Mouse (Mus musculus) heart, embryonic 16.5 days (tissue): ENCODE results near the gene Tbxa2r. TPM values are rescaled to one million over a fixed set of nuclear protein-coding genes. Genes with fewer than 3 reads are reported as not detected.

Experiments used
- ATAC-seq: fragments of 200-750 bp; cut with Nextera tagmentation; replicated peaks from 2 replicates; pipeline ENCODE4 v1.8.0; 2017; ENCODE audit warnings: moderate number of reproducible peaks; ENCODE audit not compliant: insufficient read depth, low FRiP score; ENCODE audit errors: extremely low read depth
- H3K27ac ChIP-seq: fragments of 300-500 bp; sonication (generic); 2 replicates; pipeline ENCODE4 v1.5.1; 2014; ENCODE audit warnings: mild to moderate bottlenecking, low read length, control low read depth, moderate library complexity
- H3K27me3 ChIP-seq: fragments of 300-500 bp; sonication (generic); 2 replicates; pipeline ENCODE4 v1.6.1; 2014; ENCODE audit warnings: low read length, mixed read lengths; ENCODE audit not compliant: control insufficient read depth, insufficient read depth
- H3K36me3 ChIP-seq: fragments of 300-500 bp; sonication (generic); 2 replicates; pipeline ENCODE4 v1.6.1; 2014; ENCODE audit not compliant: control insufficient read depth, insufficient read depth
- H3K4me1 ChIP-seq: fragments of 300-500 bp; sonication (generic); 2 replicates; pipeline ENCODE4 v1.6.1; 2014; ENCODE audit warnings: low read length, mixed read lengths; ENCODE audit not compliant: control insufficient read depth, insufficient read depth
- H3K4me2 ChIP-seq: fragments of 300-500 bp; sonication (generic); 2 replicates; pipeline ENCODE4 v1.6.1; 2014; ENCODE audit warnings: low read depth, mild to moderate bottlenecking, control low read depth, low read length
- H3K4me3 ChIP-seq: fragments of 300-500 bp; sonication (generic); 2 replicates; pipeline ENCODE4 v1.5.1; 2014; ENCODE audit warnings: mild to moderate bottlenecking, control low read depth, low read length
- H3K9ac ChIP-seq: fragments of 300-500 bp; sonication (generic); 2 replicates; pipeline ENCODE4 v1.6.1; 2014; ENCODE audit warnings: low read length, control low read depth
- H3K9me3 ChIP-seq: fragments of 300-500 bp; sonication (generic); replicated peaks from 2 replicates; pipeline ENCODE4 v1.6.1; 2016; ENCODE audit warnings: low read length; ENCODE audit not compliant: control insufficient read depth
- WGBS: fragments of 180-500 bp; shearing (Covaris S2); extraction: QIAGEN DNeasy Blood & Tissue Kit; methylation state at CpG from one replicate; pipeline ENCODE4 v1.1.7; 2014; 5-methylcytosine and 5-hydroxymethylcytosine counted together
- polyA plus RNA-seq: library from polyadenylated mRNA; unstranded; fragments of >200 nt; fragmentation: Nextera tagmentation; extraction: Ambion mirVana; gene quantifications from 2 replicates; pipeline ENCODE4 v1.2.1, GENCODE M21; 2015

The Tbxa2r gene
- polyA plus RNA-seq, 1 experiment from 2014 or later: 15.2 TPM

- Histone ChIP-seq H3K36me3 (no peaks in the 10 kb centered on the region), H3K4me1 (peaks cover 35% of the 10 kb centered on the region), H3K4me3 (no peak overlapping the region), H3K9ac (no peak overlapping the region), H3K27me3 (peaks cover 17% of the 10 kb centered on the region), H3K27ac (no peak overlapping the region), H3K4me2 (0 out of 2 replicates have a peak overlapping the region, but pooled peaks have one; percentile 20), H3K9me3 (no peaks in the 10 kb centered on the region)
- WGBS: 56% methylated on average over 14 of the region's 14 CpGs
- no peak for ATAC-seq
Measured at GRCm38 (mm10) chr10:81289811-81290210, 38.7 kb upstream of the Tbxa2r start.

GRCm38 (mm10) chr10:81290698-81291460 lies 37.7 kb upstream of the Tbxa2r start:
- Histone ChIP-seq H3K27me3 (peaks cover 10% of the 10 kb centered on the region), H3K9me3 (no peaks in the 10 kb centered on the region), H3K36me3 (no peaks in the 10 kb centered on the region), H3K4me1 (peaks cover 37% of the 10 kb centered on the region), H3K4me2 (peak overlapping the region; percentile 28; the same call in 1 of the 2 replicates), H3K9ac (0 out of 2 replicates have a peak overlapping the region, but pooled peaks have one; percentile 30), H3K4me3 (peak overlapping the region; percentile 14; the same call in 1 of the 2 replicates), H3K27ac (no peak overlapping the region)
- 17% methylated on average over 24 of the region's 24 CpGs for WGBS
- no peak for ATAC-seq

GRCm38 (mm10) chr10:81291511-81292104 lies 36.9 kb upstream of the Tbxa2r start, which contains the start of gene Tjp3:
Tjp3 (minus strand) TSS chr10:81291581.
- Histone ChIP-seq H3K27ac (no peak within 1 kb of the TSS), H3K4me3 (peak within 1 kb of the TSS; percentile 14; the same call in 1 of the 2 replicates)
- 65% methylated on average over 9 of the region's 9 CpGs for WGBS

GRCm38 (mm10) chr10:81292554-81293333 lies 35.8 kb upstream of the Tbxa2r start, which contains the start of gene Pip5k1c:
Pip5k1c (plus strand) TSS chr10:81292963.
- Histone ChIP-seq H3K27me3 (peaks cover 10% of the 10 kb centered on the region), H3K9ac (peak within 1 kb of the TSS; percentile 87), H3K9me3 (no peaks in the 10 kb centered on the region), H3K27ac (peak within 1 kb of the TSS; percentile 80), H3K4me1 (peaks cover 40% of the 10 kb centered on the region), H3K36me3 (no peaks in the 10 kb centered on the region), H3K4me3 (peak within 1 kb of the TSS; percentile 91), H3K4me2 (peak within 1 kb of the TSS; percentile 97)
- under 1% methylated on average over 70 of the region's 80 CpGs for WGBS
- peak; percentile 93 for ATAC-seq

More at GRCm38 (mm10) chr10:81291511-81292104, 36.9 kb upstream of the Tbxa2r start, which contains the start of gene Tjp3:
- H3K4me1 ChIP-seq: peaks cover 33% of the 10 kb centered on the region
- no peak for ATAC-seq
- no peaks in the 10 kb centered on the region for H3K9me3 ChIP-seq
- H3K27me3 ChIP-seq: peaks cover 10% of the 10 kb centered on the region
- H3K4me2 ChIP-seq: peak within 1 kb of the TSS; percentile 97; the same call in 1 of the 2 replicates
- 0 out of 2 replicates have a peak within 1 kb of the TSS, but pooled peaks have one; percentile 30 for H3K9ac ChIP-seq
- H3K36me3 ChIP-seq: no peaks in the 10 kb centered on the region

- Histone ChIP-seq H3K9me3 (no peaks in the 10 kb centered on the region), H3K4me3 (peak overlapping the region; percentile 91), H3K27me3 (peaks cover 7% of the 10 kb centered on the region), H3K27ac (peak overlapping the region; percentile 80), H3K9ac (peak overlapping the region; percentile 87), H3K4me1 (peaks cover 48% of the 10 kb centered on the region), H3K4me2 (peak overlapping the region; percentile 97), H3K36me3 (no peaks in the 10 kb centered on the region)
- no peak for ATAC-seq
- WGBS: 3% methylated on average over 25 of the region's 25 CpGs
Measured at GRCm38 (mm10) chr10:81293334-81294030, 35.0 kb upstream of the Tbxa2r start.

- Histone ChIP-seq H3K9me3 (no peaks in the 10 kb centered on the region), H3K4me1 (peaks cover 57% of the 10 kb centered on the region), H3K4me2 (peak overlapping the region; percentile 97), H3K4me3 (peak overlapping the region; percentile 91), H3K27ac (no peak overlapping the region), H3K27me3 (peaks cover 5% of the 10 kb centered on the region), H3K9ac (peak overlapping the region; percentile 87), H3K36me3 (no peaks in the 10 kb centered on the region)
- no peak for ATAC-seq
- 55% methylated on average over 8 of the region's 8 CpGs for WGBS
Measured at GRCm38 (mm10) chr10:81294442-81294841, 34.1 kb upstream of the Tbxa2r start.

- no peaks in the 10 kb centered on the region; the same call in 1 of the 2 replicates for H3K27me3 ChIP-seq
- ATAC-seq: no peak
- peaks cover 63% of the 10 kb centered on the region for H3K4me1 ChIP-seq
- H3K9me3 ChIP-seq: no peaks in the 10 kb centered on the region
- H3K4me3 ChIP-seq: no peak overlapping the region; the same call in 1 of the 2 replicates
- WGBS: 88% methylated on average over 6 of the region's 6 CpGs
- H3K9ac ChIP-seq: no peak overlapping the region
- H3K36me3 ChIP-seq: no peaks in the 10 kb centered on the region
- no peak overlapping the region for H3K4me2 ChIP-seq
- H3K27ac ChIP-seq: no peak overlapping the region
Measured at GRCm38 (mm10) chr10:81295185-81295584, 33.3 kb upstream of the Tbxa2r start.

- H3K27me3 ChIP-seq: no peaks in the 10 kb centered on the region
- peak overlapping the region; percentile 43; the same call in 1 of the 2 replicates for H3K4me2 ChIP-seq
- peak overlapping the region; percentile 53; the same call in 1 of the 2 replicates for H3K9ac ChIP-seq
- no peaks in the 10 kb centered on the region for H3K36me3 ChIP-seq
- H3K27ac ChIP-seq: peak overlapping the region; percentile 85
- H3K9me3 ChIP-seq: no peaks in the 10 kb centered on the region
- no peak overlapping the region for H3K4me3 ChIP-seq
- H3K4me1 ChIP-seq: peaks cover 67% of the 10 kb centered on the region
- 75% methylated on average over 6 of the region's 6 CpGs for WGBS
- ATAC-seq: no peak
Measured at GRCm38 (mm10) chr10:81297246-81297645, 31.3 kb upstream of the Tbxa2r start.
